Mouse (Mus musculus): Measurements from ENCODE around the gene Rbm15.

GRCm38 (mm10) chr3:107331746-107332126 is 1.7 kb downstream of the Rbm15 start:
- TF ChIP-seq CTCF (IDR thresholded peaks at IDR 0.05; ENCODE audit: low read depth), result no peak
- no peak for TF ChIP-seq EP300 (IDR thresholded peaks at IDR 0.05; ENCODE audit: low read depth)

Measured in liver, postnatal 0 days (tissue).